Mouse (Mus musculus): Measurements from ENCODE around the gene Optn.

DNA sequence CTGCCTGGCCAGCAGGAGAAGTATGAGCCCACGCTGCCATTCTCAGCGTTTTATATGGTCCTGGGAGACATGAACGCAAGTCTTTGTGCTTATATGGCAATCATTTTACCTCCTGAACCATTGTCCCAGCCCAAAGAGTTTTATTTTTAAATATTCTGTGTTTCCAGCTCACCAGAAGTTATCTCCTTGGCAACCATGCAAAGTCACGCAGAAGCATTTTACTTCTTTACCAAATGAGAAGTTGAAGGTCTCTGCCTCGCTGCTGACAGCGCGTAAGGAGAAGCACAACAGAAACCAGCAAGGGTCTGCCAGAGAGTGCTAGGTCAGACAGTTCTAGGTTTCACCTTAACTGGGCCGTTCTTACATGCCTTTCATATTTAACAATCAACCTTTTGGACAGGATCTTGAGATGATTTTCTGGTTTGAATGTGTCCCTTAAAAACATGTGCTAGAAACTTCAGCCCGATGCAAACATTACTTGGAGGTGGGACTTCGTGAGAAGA, 37.9 kb upstream of the Optn start:
- TF ChIP-seq POLR2A (IDR thresholded peaks at IDR 0.05; ENCODE audit: extremely low read depth, insufficient read depth, low read length) (no peak), CTCF (IDR thresholded peaks at IDR 0.05; ENCODE audit: low read depth, low read length) (no peak)
